Mouse (Mus musculus) stomach, embryonic 16.5 days (tissue): Measurements from ENCODE around the gene Acoxl. TPM values are rescaled to one million over a fixed set of nuclear protein-coding genes. Genes with fewer than 3 reads are reported as not detected.

ENCODE experiments used
- ATAC-seq: fragments of 200-750 bp; cut with Nextera tagmentation; 2 replicates; pipeline ENCODE4 v1.8.0; 2017; ENCODE audit warnings: moderate number of reproducible peaks, moderate TSS enrichment; ENCODE audit not compliant: insufficient read depth, low FRiP score
- H3K27ac ChIP-seq: fragments of 300-500 bp; sonication (generic); 2 replicates; pipeline ENCODE4 v1.5.1; 2014; ENCODE audit warnings: low read length
- H3K27me3 ChIP-seq: fragments of 300-500 bp; sonication (generic); 2 replicates; pipeline ENCODE4 v1.6.1; 2014; ENCODE audit warnings: low read length, control low read depth, mixed read lengths; ENCODE audit not compliant: control insufficient read depth, insufficient read depth
- H3K36me3 ChIP-seq: fragments of 300-500 bp; sonication (generic); 2 replicates; pipeline ENCODE4 v1.6.1; 2014; ENCODE audit warnings: low read length; ENCODE audit not compliant: control insufficient read depth, insufficient read depth
- H3K4me1 ChIP-seq: fragments of 300-500 bp; sonication (generic); 2 replicates; pipeline ENCODE4 v1.6.1; 2014; ENCODE audit warnings: low read length, control low read depth, mixed read lengths; ENCODE audit not compliant: control insufficient read depth, insufficient read depth
- H3K4me2 ChIP-seq: fragments of 300-500 bp; sonication (generic); 2 replicates; pipeline ENCODE4 v1.6.1; 2014; ENCODE audit warnings: low read depth, low read length, mixed read lengths
- H3K4me3 ChIP-seq: fragments of 300-500 bp; sonication (generic); replicated peaks from 2 replicates; pipeline ENCODE4 v1.5.1; 2014; ENCODE audit warnings: mild to moderate bottlenecking, low read length
- H3K9ac ChIP-seq: fragments of 300-500 bp; sonication (generic); 2 replicates; pipeline ENCODE4 v1.6.1; 2014; ENCODE audit warnings: low read length
- H3K9me3 ChIP-seq: fragments of 300-500 bp; sonication (generic); replicated peaks from 2 replicates; pipeline ENCODE4 v1.6.1; 2016; ENCODE audit warnings: low read length, control low read depth; ENCODE audit not compliant: control insufficient read depth
- WGBS: fragments of 180-500 bp; shearing (Covaris S2); extraction: QIAGEN DNeasy Blood & Tissue Kit; methylation state at CpG from one replicate; pipeline ENCODE4 v1.1.7; 2014; 5-methylcytosine and 5-hydroxymethylcytosine counted together
- polyA plus RNA-seq: library from polyadenylated mRNA; unstranded; fragments of >200 nt; fragmentation: Nextera tagmentation; extraction: Ambion mirVana; gene quantifications from 2 replicates; pipeline ENCODE4 v1.2.1, GENCODE M21; 2015

The Acoxl gene
- polyA plus RNA-seq, 1 experiment from 2014 or later: 0.04 TPM

DNA sequence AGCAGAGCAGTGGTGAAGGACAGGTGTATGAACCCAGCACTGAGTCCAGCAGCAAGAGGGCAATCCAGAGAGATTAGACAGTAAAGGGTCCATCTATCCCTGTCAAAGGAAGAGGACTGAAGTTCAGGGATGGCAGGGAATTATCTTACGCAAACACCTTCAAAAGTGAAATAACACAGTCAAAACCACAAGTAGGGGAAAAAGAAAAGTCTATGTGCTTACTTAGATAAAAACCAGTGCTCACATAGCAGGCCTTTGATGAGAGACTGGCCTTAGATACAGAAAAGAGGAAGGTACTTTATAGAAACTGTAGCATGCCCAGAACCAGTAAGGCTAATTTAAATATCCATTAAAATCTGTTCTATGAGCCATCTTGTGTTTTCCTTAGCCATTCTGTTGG, 246.8 kb downstream of the Acoxl start:
- H3K4me2 ChIP-seq: no peak overlapping the region
- H3K9ac ChIP-seq: no peak overlapping the region
- H3K27ac ChIP-seq: no peak overlapping the region
- H3K27me3 ChIP-seq: no peaks in the 10 kb centered on the region
- ATAC-seq: no peak
- H3K9me3 ChIP-seq: no peaks in the 10 kb centered on the region
- no peaks in the 10 kb centered on the region for H3K36me3 ChIP-seq
- 88% methylated on average over 1 of the region's 1 CpGs for WGBS
- no peaks in the 10 kb centered on the region; the same call in 1 of the 2 replicates for H3K4me1 ChIP-seq
- H3K4me3 ChIP-seq: no peak overlapping the region

- no peaks in the 10 kb centered on the region for H3K9me3 ChIP-seq
- no peak overlapping the region for H3K4me3 ChIP-seq
- H3K4me1 ChIP-seq: no peaks in the 10 kb centered on the region; the same call in 1 of the 2 replicates
- no peak overlapping the region for H3K4me2 ChIP-seq
- no peaks in the 10 kb centered on the region for H3K36me3 ChIP-seq
- no peak overlapping the region for H3K9ac ChIP-seq
- no peak for ATAC-seq
- no peak overlapping the region for H3K27ac ChIP-seq
- 56% methylated on average over 14 of the region's 14 CpGs for WGBS
- H3K27me3 ChIP-seq: no peaks in the 10 kb centered on the region
Measured at GRCm38 (mm10) chr2:128086301-128086886, 247.7 kb downstream of the Acoxl start.

DNA sequence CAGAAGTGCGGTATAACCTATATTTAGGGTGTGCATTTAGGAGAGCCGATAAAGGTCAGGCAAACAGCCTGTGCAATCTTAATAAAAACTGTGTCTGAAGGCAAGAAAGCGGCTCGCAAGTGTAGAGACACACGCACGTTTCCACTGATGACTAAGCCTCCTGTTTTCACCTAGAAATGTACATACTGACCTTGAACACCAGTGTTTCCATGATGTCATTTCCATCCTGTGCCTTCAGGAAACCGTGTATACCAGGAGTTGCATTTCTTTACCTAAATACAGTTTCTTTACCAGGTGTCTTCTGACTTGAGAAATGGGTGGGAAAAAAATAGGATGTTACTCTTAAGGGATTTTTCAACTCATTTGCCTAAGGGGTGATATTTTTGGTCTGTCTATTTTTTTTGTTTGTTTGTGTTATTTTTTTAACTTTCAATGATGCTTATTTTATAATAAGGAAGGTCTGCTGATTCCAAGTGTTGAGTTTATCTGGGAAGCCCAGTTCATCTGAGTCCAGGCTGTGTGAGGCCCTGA, 248.4 kb downstream of the Acoxl start:
- no peaks in the 10 kb centered on the region; the same call in 1 of the 2 replicates for H3K4me1 ChIP-seq
- H3K4me3 ChIP-seq: no peak overlapping the region
- H3K27me3 ChIP-seq: no peaks in the 10 kb centered on the region
- H3K9me3 ChIP-seq: no peaks in the 10 kb centered on the region
- no peak overlapping the region for H3K9ac ChIP-seq
- no peaks in the 10 kb centered on the region for H3K36me3 ChIP-seq
- 61% methylated on average over 7 of the region's 7 CpGs for WGBS
- H3K4me2 ChIP-seq: no peak overlapping the region
- ATAC-seq: no peak
- no peak overlapping the region for H3K27ac ChIP-seq

DNA sequence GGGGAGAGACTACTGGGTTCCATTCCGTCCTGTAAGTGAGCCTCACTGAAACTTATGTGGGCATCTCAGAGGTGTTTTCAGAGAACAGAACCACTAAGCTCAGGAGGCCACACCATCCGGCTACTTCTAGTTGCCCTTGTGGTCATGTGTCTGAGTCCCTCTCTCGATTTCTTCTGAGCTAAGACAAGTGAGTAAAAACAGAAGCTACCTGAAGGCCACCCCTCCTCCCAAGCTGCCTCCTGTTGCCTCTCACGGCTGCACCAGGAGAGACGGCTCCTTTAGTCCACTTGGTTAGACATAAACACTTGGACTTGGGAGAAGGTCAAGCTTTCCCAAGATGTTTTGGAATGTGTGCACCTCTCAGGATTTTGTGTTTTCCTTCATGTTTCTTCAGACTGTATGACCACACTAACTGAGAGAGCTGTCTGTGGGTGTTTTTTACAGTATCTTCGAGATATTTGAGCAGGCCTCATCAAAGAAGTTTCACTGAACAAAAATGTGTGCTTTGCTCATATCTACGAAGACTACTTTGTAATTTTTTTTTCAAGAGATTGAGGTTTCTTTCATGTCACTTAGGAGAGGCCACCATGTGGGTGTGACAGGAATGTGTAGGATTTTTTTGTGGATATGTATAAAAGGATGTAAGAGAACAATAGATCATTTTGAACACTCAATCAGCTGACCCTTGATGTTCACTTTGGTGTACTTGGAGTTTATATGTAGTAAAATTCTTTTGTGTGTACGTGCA, 249.3 kb downstream of the Acoxl start:
- Histone ChIP-seq H3K36me3 (no peaks in the 10 kb centered on the region), H3K4me2 (no peak overlapping the region), H3K27me3 (no peaks in the 10 kb centered on the region), H3K9ac (no peak overlapping the region), H3K4me1 (no peaks in the 10 kb centered on the region; the same call in 1 of the 2 replicates), H3K4me3 (no peak overlapping the region), H3K9me3 (no peaks in the 10 kb centered on the region), H3K27ac (no peak overlapping the region)
- no peak for ATAC-seq
- 67% methylated on average over 8 of the region's 8 CpGs for WGBS

- ATAC-seq: no peak
- H3K4me3 ChIP-seq: no peak overlapping the region
- WGBS: 87% methylated on average over 6 of the region's 6 CpGs
- H3K9ac ChIP-seq: no peak overlapping the region
- H3K36me3 ChIP-seq: no peaks in the 10 kb centered on the region
- H3K4me1 ChIP-seq: no peaks in the 10 kb centered on the region; the same call in 1 of the 2 replicates
- no peak overlapping the region for H3K4me2 ChIP-seq
- H3K27me3 ChIP-seq: no peaks in the 10 kb centered on the region
- H3K27ac ChIP-seq: no peak overlapping the region
- no peaks in the 10 kb centered on the region for H3K9me3 ChIP-seq
Measured at GRCm38 (mm10) chr2:128090283-128090885, 251.7 kb downstream of the Acoxl start.

- Histone ChIP-seq H3K9ac (no peak overlapping the region), H3K27me3 (no peaks in the 10 kb centered on the region), H3K9me3 (no peaks in the 10 kb centered on the region), H3K36me3 (no peaks in the 10 kb centered on the region), H3K4me1 (no peaks in the 10 kb centered on the region), H3K4me3 (no peak overlapping the region), H3K27ac (no peak overlapping the region), H3K4me2 (no peak overlapping the region)
- 81% methylated on average over 11 of the region's 11 CpGs for WGBS
- ATAC-seq: no peak
Measured at GRCm38 (mm10) chr2:128091431-128092369, 253.0 kb downstream of the Acoxl start.

DNA sequence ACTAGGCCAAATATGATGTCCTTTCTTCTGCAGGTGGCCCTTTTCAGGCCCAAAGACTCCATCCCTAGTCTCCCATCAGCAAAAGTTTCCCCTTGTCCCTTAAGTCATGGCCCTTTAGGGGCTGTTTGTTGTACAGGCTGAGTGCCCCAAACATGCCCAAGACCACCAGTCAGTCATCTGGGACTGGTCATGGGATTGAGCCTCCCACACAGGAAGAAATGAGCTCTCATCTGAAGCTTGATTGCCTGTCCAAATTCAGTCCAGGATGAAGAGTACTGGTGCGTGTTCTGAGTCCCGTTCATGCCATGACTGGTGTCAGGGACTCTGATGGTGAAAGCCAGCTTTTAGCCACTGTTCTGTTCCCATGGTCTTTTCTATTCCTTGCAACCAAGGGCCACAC, 253.8 kb downstream of the Acoxl start:
- H3K9ac ChIP-seq: no peak overlapping the region
- H3K27ac ChIP-seq: no peak overlapping the region
- H3K4me1 ChIP-seq: no peaks in the 10 kb centered on the region
- ATAC-seq: no peak
- H3K4me2 ChIP-seq: no peak overlapping the region
- WGBS: 90% methylated on average over 2 of the region's 2 CpGs
- no peaks in the 10 kb centered on the region for H3K36me3 ChIP-seq
- no peak overlapping the region for H3K4me3 ChIP-seq
- H3K27me3 ChIP-seq: no peaks in the 10 kb centered on the region
- H3K9me3 ChIP-seq: no peaks in the 10 kb centered on the region

DNA sequence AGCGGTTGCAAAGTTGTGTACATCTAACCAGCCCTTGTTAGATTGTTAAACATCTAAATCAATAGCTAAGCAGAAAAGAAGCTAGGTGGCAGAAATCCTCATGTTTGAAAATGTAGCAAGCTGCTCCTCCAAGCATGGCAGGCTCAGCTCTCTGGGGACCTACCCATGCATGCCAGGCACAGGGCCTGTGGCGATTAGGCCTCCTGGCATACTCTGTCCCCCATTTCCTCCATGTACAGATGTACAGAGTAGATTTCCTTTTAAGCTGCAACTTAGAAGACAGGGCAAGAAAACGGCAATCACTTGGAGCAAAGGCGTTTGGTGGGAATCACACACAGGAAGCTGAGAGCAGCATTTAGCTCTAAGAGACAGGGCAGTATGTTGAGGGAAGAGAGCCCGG, 255.5 kb downstream of the Acoxl start:
- Histone ChIP-seq H3K27ac (no peak overlapping the region), H3K36me3 (no peaks in the 10 kb centered on the region), H3K4me1 (no peaks in the 10 kb centered on the region), H3K4me3 (no peak overlapping the region), H3K9ac (no peak overlapping the region), H3K4me2 (no peak overlapping the region), H3K9me3 (no peaks in the 10 kb centered on the region), H3K27me3 (no peaks in the 10 kb centered on the region)
- WGBS: 71% methylated on average over 5 of the region's 5 CpGs
- no peak for ATAC-seq
